Mouse (Mus musculus) kidney, adult 11 months (tissue): ENCODE data around the gene Ece1.

Experiments used
- DNase-seq: peaks from one replicate; pipeline ENCODE4 v3.0.0; 2022

The Ece1 gene

GRCm38 (mm10) chr4:137920005-137920404 is 58.0 kb downstream of the Ece1 start:
- DNase-seq: peak; percentile 43

GRCm38 (mm10) chr4:137920500-137920961 is 58.5 kb downstream of the Ece1 start:
- DNase-seq: no peak

GRCm38 (mm10) chr4:137921510-137921909 is 59.5 kb downstream of the Ece1 start:
- DNase-seq: no peak

GRCm38 (mm10) chr4:137923052-137923451 is 61.0 kb downstream of the Ece1 start:
- DNase-seq: no peak

GRCm38 (mm10) chr4:137925176-137925575 is 63.1 kb downstream of the Ece1 start:
- DNase-seq: no peak

- DNase-seq: no peak
These were observed 64.1 kb downstream of the Ece1 start for GRCm38 (mm10) chr4:137926161-137926560.

- DNase-seq: no peak
These were observed 65.1 kb downstream of the Ece1 start for GRCm38 (mm10) chr4:137927136-137927535.

- DNase-seq: no peak
These were observed 65.9 kb downstream of the Ece1 start for GRCm38 (mm10) chr4:137927741-137928535.

- DNase-seq: no peak
These were observed 66.8 kb downstream of the Ece1 start for GRCm38 (mm10) chr4:137928813-137929212.

- DNase-seq: peak; percentile 61
These were observed 67.4 kb downstream of the Ece1 start for GRCm38 (mm10) chr4:137929341-137930016.

- no peak for DNase-seq
These were observed 68.5 kb downstream of the Ece1 start for GRCm38 (mm10) chr4:137930500-137931008.

- peak; percentile 90 for DNase-seq
These were observed 69.1 kb downstream of the Ece1 start for GRCm38 (mm10) chr4:137931009-137931757.

GRCm38 (mm10) chr4:137932554-137933178 is 70.6 kb downstream of the Ece1 start:
- DNase-seq: no peak

GRCm38 (mm10) chr4:137933328-137933727 is 71.3 kb downstream of the Ece1 start:
- DNase-seq: no peak

- no peak for DNase-seq
These were observed 74.1 kb downstream of the Ece1 start for GRCm38 (mm10) chr4:137936134-137936533.

- DNase-seq: no peak
These were observed 78.0 kb downstream of the Ece1 start for GRCm38 (mm10) chr4:137940061-137940460.

GRCm38 (mm10) chr4:137941131-137941844 is 79.3 kb downstream of the Ece1 start:
- DNase-seq: no peak

GRCm38 (mm10) chr4:137941871-137942781 is 80.1 kb downstream of the Ece1 start:
- DNase-seq: no peak

GRCm38 (mm10) chr4:137942782-137943486 is 80.9 kb downstream of the Ece1 start:
- no peak for DNase-seq

GRCm38 (mm10) chr4:137943540-137943939 is 81.5 kb downstream of the Ece1 start:
- DNase-seq: no peak
